Mouse (Mus musculus) ES-E14 (cell line): ENCODE measurements around the gene Wnk2.

ENCODE experiments used
- CHD2 ChIP-seq: IDR thresholded peaks from 2 replicates; pipeline ENCODE4 v1.6.1; 2014; ENCODE audit warnings: mild to moderate bottlenecking, low read depth, low read length, inconsistent platforms
- HCFC1 ChIP-seq: IDR thresholded peaks from 2 replicates; pipeline ENCODE4 v1.6.1; 2012; ENCODE audit warnings: low read length, inconsistent platforms, borderline replicate concordance; ENCODE audit not compliant: insufficient read depth
- MAFK ChIP-seq: IDR thresholded peaks from 2 replicates; pipeline ENCODE4 v1.6.1; 2014; ENCODE audit warnings: mild to moderate bottlenecking, low read depth, low read length, inconsistent platforms; ENCODE audit not compliant: insufficient read depth
- ZC3H11A ChIP-seq: IDR thresholded peaks from 2 replicates; pipeline ENCODE4 v1.6.1; 2012; ENCODE audit warnings: low read depth, mild to moderate bottlenecking, inconsistent platforms, low read length, borderline replicate concordance
- ZNF384 ChIP-seq: IDR thresholded peaks from 2 replicates; pipeline ENCODE4 v1.6.1; 2012; ENCODE audit warnings: low read depth, low read length, inconsistent platforms

DNA sequence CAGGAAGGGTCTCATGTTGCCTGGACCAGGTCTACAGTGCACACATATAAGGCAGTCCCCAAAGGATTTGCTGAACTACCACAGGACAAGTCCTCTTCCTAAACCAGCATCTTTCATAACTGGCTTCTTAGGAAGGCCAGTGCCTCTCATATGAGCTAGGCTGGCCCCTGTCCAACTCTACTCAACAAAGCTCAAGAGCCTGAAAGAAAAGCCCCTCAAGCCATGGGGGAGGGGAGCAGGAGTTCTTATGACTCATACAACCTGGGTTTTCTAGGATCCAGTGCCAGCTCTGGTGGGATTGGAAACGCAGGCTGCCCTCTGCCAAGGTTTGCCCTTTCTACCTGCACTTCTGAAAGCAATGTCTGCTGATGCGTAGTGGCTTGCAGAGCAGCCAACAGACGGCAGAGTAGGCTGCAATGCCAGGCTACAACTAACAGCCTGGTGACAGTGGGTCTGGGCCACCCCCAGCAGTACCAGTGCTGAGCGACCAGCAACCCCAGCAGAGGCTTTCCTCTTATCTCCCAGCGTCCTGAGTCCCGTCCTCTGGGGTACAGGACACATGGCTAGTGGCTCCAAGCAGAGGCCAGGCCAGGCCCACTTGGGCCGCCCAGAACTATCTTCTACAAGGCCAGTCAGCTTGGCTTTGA is 110.8 kb downstream of the Wnk2 start:
- no peak for TF ChIP-seq ZNF384
- no peak for TF ChIP-seq MAFK
- TF ChIP-seq HCFC1 = no peak
- TF ChIP-seq CHD2 = no peak
- no peak for TF ChIP-seq ZC3H11A
